Mouse (Mus musculus) embryonic facial prominence, embryonic 15.5 days (tissue): Measurements from ENCODE around the gene Ctsd. TPM values are rescaled to one million over a fixed set of nuclear protein-coding genes. Genes with fewer than 3 reads are reported as not detected.
"Not testable (repeated sequence)": the region's sequence is repeated elsewhere in the genome, so short reads cannot be mapped to it uniquely, and the experiment has no call there.

Source experiments
- ATAC-seq: fragments of 200-750 bp; cut with Nextera tagmentation; 2 replicates; pipeline ENCODE4 v1.8.0; 2017; ENCODE audit warnings: low read depth, moderate TSS enrichment; ENCODE audit not compliant: insufficient number of reproducible peaks, low FRiP score, low TSS enrichment
- H3K27ac ChIP-seq: fragments of 300-500 bp; sonication (generic); replicated peaks from 2 replicates; pipeline ENCODE4 v1.5.1; 2015; ENCODE audit warnings: mild to moderate bottlenecking, inconsistent platforms
- H3K27me3 ChIP-seq: fragments of 300-500 bp; sonication (generic); 2 replicates; pipeline ENCODE4 v1.6.1; 2015; ENCODE audit warnings: inconsistent platforms
- H3K36me3 ChIP-seq: fragments of 300-500 bp; sonication (generic); 2 replicates; pipeline ENCODE4 v1.6.1; 2015; ENCODE audit warnings: mild to moderate bottlenecking, inconsistent platforms
- H3K4me1 ChIP-seq: fragments of 300-500 bp; sonication (generic); 2 replicates; pipeline ENCODE4 v1.6.1; 2015; ENCODE audit warnings: inconsistent platforms
- H3K4me2 ChIP-seq: fragments of 300-500 bp; sonication (generic); replicated peaks from 2 replicates; pipeline ENCODE4 v1.6.1; 2015; ENCODE audit warnings: mild to moderate bottlenecking, inconsistent platforms
- H3K4me3 ChIP-seq: fragments of 300-500 bp; sonication (generic); replicated peaks from 2 replicates; pipeline ENCODE4 v1.5.1; 2015; ENCODE audit warnings: mild to moderate bottlenecking, inconsistent platforms
- H3K9ac ChIP-seq: fragments of 300-500 bp; sonication (generic); 2 replicates; pipeline ENCODE4 v1.6.1; 2015; ENCODE audit warnings: inconsistent platforms
- H3K9me3 ChIP-seq: fragments of 300-500 bp; sonication (generic); replicated peaks from 2 replicates; pipeline ENCODE4 v1.6.1; 2016; ENCODE audit warnings: inconsistent platforms
- WGBS: fragments of 180-500 bp; shearing (Covaris S2); methylation state at CpG from one replicate; pipeline ENCODE4 v1.1.7; 2015; 5-methylcytosine and 5-hydroxymethylcytosine counted together
- polyA plus RNA-seq: library from polyadenylated mRNA; unstranded; fragments of >200 nt; fragmentation: Nextera tagmentation; extraction: Ambion mirVana; gene quantifications from 2 replicates; pipeline ENCODE4 v1.2.1, GENCODE M21; 2015

Ctsd gene
- polyA plus RNA-seq, 1 experiment from 2014 or later, result 387 TPM

- WGBS, result 87% methylated on average over 8 of the region's 8 CpGs
- Histone ChIP-seq H3K27me3 (no peaks in the 10 kb centered on the region), H3K27ac (no peak overlapping the region), H3K4me3 (no peak overlapping the region), H3K36me3 (no peaks in the 10 kb centered on the region), H3K9me3 (no peaks in the 10 kb centered on the region), H3K4me1 (no peaks in the 10 kb centered on the region), H3K9ac (no peak overlapping the region), H3K4me2 (no peak overlapping the region)
- no peak for ATAC-seq
These were observed 30.8 kb upstream of the Ctsd start for GRCm38 (mm10) chr7:142418679-142419078.

DNA sequence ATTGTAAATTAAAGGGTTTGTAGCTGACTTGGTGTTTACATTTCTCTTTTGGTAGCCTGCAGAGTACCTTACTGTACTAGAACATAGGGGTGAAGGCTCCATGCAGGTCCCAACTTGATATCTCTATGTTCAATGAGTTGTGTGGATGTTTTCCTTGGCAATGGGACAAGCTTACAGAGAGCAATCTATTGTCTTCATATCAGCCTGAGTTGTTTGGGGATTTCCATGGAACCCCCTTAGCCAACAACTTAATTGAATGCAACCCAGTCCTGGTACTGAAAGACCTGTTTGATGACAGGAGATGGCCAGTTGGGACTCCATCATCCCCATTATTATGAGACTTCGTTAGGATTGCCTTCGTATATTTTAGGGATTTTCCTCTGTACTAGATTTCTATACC, 30.2 kb upstream of the Ctsd start:
- H3K9me3 ChIP-seq, result no peaks in the 10 kb centered on the region
- H3K4me3 ChIP-seq, result no peak overlapping the region
- no peaks in the 10 kb centered on the region for H3K4me1 ChIP-seq
- H3K27ac ChIP-seq, result no peak overlapping the region
- WGBS, result 91% methylated on average over 2 of the region's 2 CpGs
- no peak for ATAC-seq
- H3K27me3 ChIP-seq, result no peaks in the 10 kb centered on the region
- H3K9ac ChIP-seq, result no peak overlapping the region
- no peaks in the 10 kb centered on the region for H3K36me3 ChIP-seq
- H3K4me2 ChIP-seq, result no peak overlapping the region

- H3K36me3 ChIP-seq, result no peaks in the 10 kb centered on the region
- 77% methylated on average over 3 of the region's 3 CpGs for WGBS
These were observed 28.4 kb upstream of the Ctsd start for GRCm38 (mm10) chr7:142416225-142416624.

DNA sequence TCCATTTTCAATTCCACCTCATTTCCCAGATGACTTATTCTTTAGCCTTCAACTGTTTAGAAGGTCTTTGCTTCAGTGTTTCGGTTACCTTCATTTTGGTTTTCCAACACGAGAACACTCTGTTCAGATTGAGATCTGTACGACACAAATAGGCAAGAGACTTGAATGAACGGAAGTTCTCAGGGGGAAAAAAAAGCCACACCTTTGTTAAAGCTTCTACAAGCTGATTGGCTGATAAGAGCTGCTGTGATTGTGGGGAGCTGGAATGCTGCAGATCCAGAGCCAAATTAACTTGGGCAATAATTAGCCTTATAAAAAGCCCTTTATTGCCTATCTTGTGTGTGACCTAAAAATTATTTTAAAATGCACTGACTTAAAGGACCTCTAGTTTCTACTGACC, 27.5 kb upstream of the Ctsd start:
- Histone ChIP-seq H3K4me1 (no peaks in the 10 kb centered on the region), H3K9me3 (no peaks in the 10 kb centered on the region), H3K4me3 (no peak overlapping the region), H3K27ac (no peak overlapping the region), H3K4me2 (no peak overlapping the region), H3K36me3 (no peaks in the 10 kb centered on the region), H3K9ac (no peak overlapping the region), H3K27me3 (no peaks in the 10 kb centered on the region)
- WGBS, result 52% methylated on average over 4 of the region's 4 CpGs
- no peak for ATAC-seq

More at GRCm38 (mm10) chr7:142416225-142416624, 28.4 kb upstream of the Ctsd start:
- Histone ChIP-seq H3K4me3 (no peak overlapping the region), H3K4me1 (no peaks in the 10 kb centered on the region), H3K9ac (no peak overlapping the region), H3K9me3 (no peaks in the 10 kb centered on the region), H3K27me3 (no peaks in the 10 kb centered on the region), H3K4me2 (no peak overlapping the region), H3K27ac (no peak overlapping the region)
- ATAC-seq, result no peak

DNA sequence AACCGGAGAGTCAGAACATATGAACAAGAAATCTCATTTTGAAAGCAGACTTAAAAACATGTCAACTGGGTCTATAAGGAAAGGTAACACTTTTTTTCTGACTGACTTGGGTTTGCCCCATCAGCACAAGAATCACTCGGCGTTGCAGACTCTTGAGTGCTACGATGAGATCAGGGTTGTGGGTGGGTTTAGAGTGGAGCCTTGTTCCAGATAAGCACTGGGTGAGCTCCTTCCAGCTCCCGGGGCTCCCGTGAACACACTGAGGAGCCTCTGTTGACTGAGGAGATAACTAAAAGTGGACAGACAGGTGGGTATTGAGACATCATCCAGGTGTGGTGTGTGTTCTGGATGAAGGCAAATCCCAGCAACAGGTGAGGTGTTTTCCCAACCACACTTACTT, 25.4 kb upstream of the Ctsd start:
- H3K4me3 ChIP-seq, result no peak overlapping the region
- no peaks in the 10 kb centered on the region for H3K27me3 ChIP-seq
- no peaks in the 10 kb centered on the region for H3K4me1 ChIP-seq
- H3K27ac ChIP-seq, result no peak overlapping the region
- no peak overlapping the region for H3K4me2 ChIP-seq
- H3K9me3 ChIP-seq, result no peaks in the 10 kb centered on the region
- no peak overlapping the region for H3K9ac ChIP-seq
- ATAC-seq, result no peak
- 90% methylated on average over 6 of the region's 6 CpGs for WGBS
- no peaks in the 10 kb centered on the region for H3K36me3 ChIP-seq

DNA sequence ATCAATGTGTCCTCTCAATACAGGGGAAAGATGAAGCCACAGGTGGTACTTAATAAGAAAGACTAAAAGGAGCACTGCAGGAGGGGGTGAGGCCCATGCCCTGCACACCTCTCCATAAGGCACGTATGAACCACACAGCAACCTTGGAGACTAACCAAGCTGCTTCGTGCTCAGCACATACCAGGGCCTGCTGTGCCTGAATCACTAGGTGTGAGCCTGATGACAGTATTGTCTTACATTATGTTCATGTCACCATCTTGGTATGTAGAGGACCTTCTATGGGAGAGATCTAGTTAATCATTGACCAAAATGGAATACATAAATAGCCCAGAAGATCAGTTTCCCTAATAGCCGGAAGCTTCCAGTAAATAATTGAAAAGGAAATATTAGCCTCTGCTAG, 21.8 kb upstream of the Ctsd start:
- Histone ChIP-seq H3K9me3 (no peaks in the 10 kb centered on the region), H3K27me3 (no peaks in the 10 kb centered on the region), H3K9ac (no peak overlapping the region), H3K4me3 (no peak overlapping the region), H3K36me3 (no peaks in the 10 kb centered on the region), H3K27ac (no peak overlapping the region), H3K4me2 (no peak overlapping the region), H3K4me1 (no peaks in the 10 kb centered on the region)
- no peak for ATAC-seq
- WGBS, result 80% methylated on average over 3 of the region's 3 CpGs

GRCm38 (mm10) chr7:142408686-142409085, 20.8 kb upstream of the Ctsd start:
- no peak overlapping the region for H3K9ac ChIP-seq
- H3K4me2 ChIP-seq, result no peak overlapping the region
- H3K4me1 ChIP-seq, result no peaks in the 10 kb centered on the region
- H3K36me3 ChIP-seq, result no peaks in the 10 kb centered on the region
- H3K9me3 ChIP-seq, result no peaks in the 10 kb centered on the region
- no peak overlapping the region for H3K27ac ChIP-seq
- no peak overlapping the region for H3K4me3 ChIP-seq
- 88% methylated on average over 8 of the region's 8 CpGs for WGBS
- H3K27me3 ChIP-seq, result no peaks in the 10 kb centered on the region
- ATAC-seq, result no peak

GRCm38 (mm10) chr7:142407935-142408334, 20.1 kb upstream of the Ctsd start:
- no peaks in the 10 kb centered on the region for H3K4me1 ChIP-seq
- 58% methylated on average over 4 of the region's 4 CpGs for WGBS
- H3K9me3 ChIP-seq, result no peaks in the 10 kb centered on the region
- no peak overlapping the region for H3K27ac ChIP-seq
- no peak overlapping the region for H3K4me3 ChIP-seq
- no peak overlapping the region for H3K9ac ChIP-seq
- H3K27me3 ChIP-seq, result no peaks in the 10 kb centered on the region
- H3K36me3 ChIP-seq, result no peaks in the 10 kb centered on the region
- no peak for ATAC-seq
- H3K4me2 ChIP-seq, result no peak overlapping the region

DNA sequence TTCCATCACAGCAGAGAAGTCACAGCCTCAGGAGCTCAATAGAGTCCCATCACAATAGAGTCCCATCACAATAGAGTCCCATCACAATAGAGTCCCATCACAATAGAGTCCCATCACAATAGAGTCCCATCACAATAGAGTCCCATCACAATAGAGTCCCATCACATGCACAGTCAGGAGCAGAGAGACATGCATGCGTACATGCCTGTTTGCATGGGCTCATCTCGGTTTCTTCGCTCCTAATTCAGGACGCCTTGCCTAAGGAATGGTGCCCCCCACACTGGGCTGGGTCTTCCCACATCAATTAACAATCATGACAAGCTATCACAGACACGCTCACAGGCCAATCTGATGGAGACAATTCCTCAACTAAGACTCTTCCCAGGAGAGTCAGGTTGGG, 17.3 kb upstream of the Ctsd start:
- H3K27me3 ChIP-seq, H3K36me3 ChIP-seq, H3K4me1 ChIP-seq, ATAC-seq, H3K9me3 ChIP-seq, H3K4me3 ChIP-seq, H3K9ac ChIP-seq, H3K27ac ChIP-seq, H3K4me2 ChIP-seq: not testable (repeated sequence)
- whole genome bisulfite sequencing, result 90% methylated on average over 5 of the region's 5 CpGs

- Histone ChIP-seq H3K4me2 (no peak overlapping the region), H3K36me3 (no peaks in the 10 kb centered on the region), H3K4me1 (no peaks in the 10 kb centered on the region; the same call in 1 of the 2 replicates), H3K9me3 (no peaks in the 10 kb centered on the region), H3K27ac (no peak overlapping the region), H3K9ac (no peak overlapping the region), H3K4me3 (no peak overlapping the region), H3K27me3 (no peaks in the 10 kb centered on the region)
- no peak for ATAC-seq
- WGBS, result 73% methylated on average over 4 of the region's 4 CpGs
These were observed 15.8 kb upstream of the Ctsd start for GRCm38 (mm10) chr7:142403591-142403990.

DNA sequence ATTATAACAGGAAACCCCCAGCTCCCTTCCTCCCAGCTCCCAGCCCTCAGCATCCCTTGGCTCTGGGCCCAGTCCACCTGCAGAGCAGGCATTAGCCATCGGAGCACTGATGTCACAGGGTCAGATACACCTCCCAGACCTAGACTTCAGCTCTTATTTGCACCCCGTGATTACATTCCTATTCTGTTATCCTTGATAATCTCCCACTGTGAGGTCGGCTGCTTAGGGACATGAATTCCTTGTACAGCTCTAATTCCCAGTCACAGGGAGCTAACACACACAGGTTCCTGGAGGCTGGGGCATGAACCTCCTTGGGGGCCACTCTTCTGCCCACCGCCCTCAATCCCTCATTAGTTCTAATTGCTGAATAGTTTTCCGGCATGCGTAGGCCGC, 12.9 kb upstream of the Ctsd start:
- H3K27me3 ChIP-seq, result no peaks in the 10 kb centered on the region
- no peaks in the 10 kb centered on the region for H3K36me3 ChIP-seq
- H3K4me2 ChIP-seq, result no peak overlapping the region
- H3K4me1 ChIP-seq, result no peaks in the 10 kb centered on the region; the same call in 1 of the 2 replicates
- peak; percentile 49 for ATAC-seq
- H3K9ac ChIP-seq, result no peak overlapping the region
- H3K4me3 ChIP-seq, result no peak overlapping the region
- H3K27ac ChIP-seq, result 0 out of 2 replicates have a peak overlapping the region, but pooled peaks have one; percentile 22
- 45% methylated on average over 7 of the region's 7 CpGs for WGBS
- no peaks in the 10 kb centered on the region for H3K9me3 ChIP-seq

- Histone ChIP-seq H3K9ac (no peak overlapping the region), H3K27me3 (no peaks in the 10 kb centered on the region), H3K27ac (0 out of 2 replicates have a peak overlapping the region, but pooled peaks have one; percentile 22), H3K9me3 (no peaks in the 10 kb centered on the region), H3K4me1 (no peaks in the 10 kb centered on the region; the same call in 1 of the 2 replicates), H3K4me2 (no peak overlapping the region), H3K4me3 (no peak overlapping the region), H3K36me3 (no peaks in the 10 kb centered on the region)
- ATAC-seq, result 0 out of 2 replicates have a peak, but pooled peaks have one; percentile 10
- 65% methylated on average over 7 of the region's 7 CpGs for WGBS
These were observed 12.4 kb upstream of the Ctsd start for GRCm38 (mm10) chr7:142400112-142400749.
